Mouse (Mus musculus): ENCODE measurements around the gene Amer2. TPM values are rescaled to one million over a fixed set of nuclear protein-coding genes. Genes with fewer than 3 reads are reported as not detected.
A peak's percentile ranks its signal among the peaks of the same experiment; 100 is the strongest.

Amer2 gene
- polyA plus RNA-seq, 1 experiment from 2014 or later: 3.4 TPM

GRCm38 (mm10) chr14:60403228-60403627, 30.2 kb downstream of the Amer2 start:
- Histone ChIP-seq H3K9me3 (replicated peaks) (no peaks in the 10 kb centered on the region), H3K4me1 (peaks cover 16% of the 10 kb centered on the region)

GRCm38 (mm10) chr14:60405829-60406228, 32.8 kb downstream of the Amer2 start:
- no peak overlapping the region for H3K27ac ChIP-seq
- no peaks in the 10 kb centered on the region for H3K9me3 ChIP-seq (replicated peaks)
- 68% methylated on average over 2 of the region's 2 CpGs for WGBS
- H3K4me1 ChIP-seq: peaks cover 23% of the 10 kb centered on the region
- H3K27me3 ChIP-seq (ENCODE audit: low read depth, poor library complexity, severe bottlenecking): no peaks in the 10 kb centered on the region
- no peaks in the 10 kb centered on the region for H3K36me3 ChIP-seq
- H3K4me3 ChIP-seq: no peak overlapping the region
- DNase-seq (ENCODE audit: low spot score): no peak

More at GRCm38 (mm10) chr14:60403228-60403627, 30.2 kb downstream of the Amer2 start:
- Histone ChIP-seq H3K27ac (no peak overlapping the region), H3K4me3 (no peak overlapping the region), H3K36me3 (no peaks in the 10 kb centered on the region), H3K27me3 (ENCODE audit: low read depth, poor library complexity, severe bottlenecking) (no peaks in the 10 kb centered on the region)
- WGBS: 78% methylated on average over 2 of the region's 2 CpGs
- no peak for DNase-seq (ENCODE audit: low spot score)

- DNase-seq (ENCODE audit: low spot score): no peak
- WGBS: 90% methylated on average over 5 of the region's 5 CpGs
- no peak overlapping the region for H3K27ac ChIP-seq
- H3K9me3 ChIP-seq (replicated peaks): no peaks in the 10 kb centered on the region
- peaks cover 23% of the 10 kb centered on the region for H3K4me1 ChIP-seq
- no peaks in the 10 kb centered on the region for H3K27me3 ChIP-seq (ENCODE audit: low read depth, poor library complexity, severe bottlenecking)
- no peak overlapping the region for H3K4me3 ChIP-seq
- no peaks in the 10 kb centered on the region for H3K36me3 ChIP-seq
Observed at GRCm38 (mm10) chr14:60406543-60406942, 33.5 kb downstream of the Amer2 start.

- no peak overlapping the region for H3K4me3 ChIP-seq
- no peaks in the 10 kb centered on the region for H3K9me3 ChIP-seq (replicated peaks)
- 85% methylated on average over 9 of the region's 9 CpGs for WGBS
- peaks cover 23% of the 10 kb centered on the region for H3K4me1 ChIP-seq
- H3K27ac ChIP-seq: no peak overlapping the region
- no peak for DNase-seq (ENCODE audit: low spot score)
- no peaks in the 10 kb centered on the region for H3K27me3 ChIP-seq (ENCODE audit: low read depth, poor library complexity, severe bottlenecking)
- no peaks in the 10 kb centered on the region for H3K36me3 ChIP-seq
Observed at GRCm38 (mm10) chr14:60407319-60407718, 34.3 kb downstream of the Amer2 start.

GRCm38 (mm10) chr14:60409702-60410491, 36.8 kb downstream of the Amer2 start:
- peak; percentile 35 for DNase-seq (ENCODE audit: low spot score)
- Histone ChIP-seq H3K27me3 (ENCODE audit: low read depth, poor library complexity, severe bottlenecking) (no peaks in the 10 kb centered on the region), H3K4me3 (0 out of 2 replicates have a peak overlapping the region, but pooled peaks have one; percentile 6), H3K36me3 (no peaks in the 10 kb centered on the region), H3K9me3 (replicated peaks) (no peaks in the 10 kb centered on the region), H3K27ac (peak overlapping the region; percentile 14; the same call in 1 of the 2 replicates), H3K4me1 (peaks cover 23% of the 10 kb centered on the region)
- WGBS: 39% methylated on average over 12 of the region's 12 CpGs

GRCm38 (mm10) chr14:60411229-60411628, 38.2 kb downstream of the Amer2 start:
- no peaks in the 10 kb centered on the region for H3K36me3 ChIP-seq
- H3K9me3 ChIP-seq (replicated peaks): no peaks in the 10 kb centered on the region
- no peaks in the 10 kb centered on the region for H3K27me3 ChIP-seq (ENCODE audit: low read depth, poor library complexity, severe bottlenecking)
- no peak for DNase-seq (ENCODE audit: low spot score)
- 88% methylated on average over 6 of the region's 6 CpGs for WGBS
- H3K4me1 ChIP-seq: peaks cover 23% of the 10 kb centered on the region
- H3K27ac ChIP-seq: no peak overlapping the region
- H3K4me3 ChIP-seq: no peak overlapping the region

GRCm38 (mm10) chr14:60414691-60415090, 41.6 kb downstream of the Amer2 start:
- Histone ChIP-seq H3K9me3 (replicated peaks) (no peaks in the 10 kb centered on the region), H3K27me3 (ENCODE audit: low read depth, poor library complexity, severe bottlenecking) (no peaks in the 10 kb centered on the region), H3K4me3 (no peak overlapping the region), H3K36me3 (no peaks in the 10 kb centered on the region), H3K27ac (no peak overlapping the region), H3K4me1 (peaks cover 10% of the 10 kb centered on the region)
- no peak for DNase-seq (ENCODE audit: low spot score)
- 92% methylated on average over 8 of the region's 8 CpGs for WGBS

- no peak for DNase-seq (ENCODE audit: low spot score)
- no peaks in the 10 kb centered on the region for H3K4me1 ChIP-seq
- H3K36me3 ChIP-seq: no peaks in the 10 kb centered on the region
- H3K9me3 ChIP-seq (replicated peaks): no peaks in the 10 kb centered on the region
- H3K27ac ChIP-seq: no peak overlapping the region
- H3K27me3 ChIP-seq (ENCODE audit: low read depth, poor library complexity, severe bottlenecking): no peaks in the 10 kb centered on the region
- 82% methylated on average over 5 of the region's 5 CpGs for WGBS
- H3K4me3 ChIP-seq: no peak overlapping the region
Observed at GRCm38 (mm10) chr14:60417924-60418323, 44.9 kb downstream of the Amer2 start.

GRCm38 (mm10) chr14:60422920-60423319, 49.9 kb downstream of the Amer2 start:
- peaks cover 4% of the 10 kb centered on the region for H3K4me1 ChIP-seq
- no peak overlapping the region for H3K27ac ChIP-seq
- no peaks in the 10 kb centered on the region for H3K27me3 ChIP-seq (ENCODE audit: low read depth, poor library complexity, severe bottlenecking)
- H3K36me3 ChIP-seq: no peaks in the 10 kb centered on the region
- no peaks in the 10 kb centered on the region for H3K9me3 ChIP-seq (replicated peaks)
- WGBS: 94% methylated on average over 2 of the region's 2 CpGs
- DNase-seq (ENCODE audit: low spot score): no peak
- no peak overlapping the region for H3K4me3 ChIP-seq

GRCm38 (mm10) chr14:60424174-60424573, 51.1 kb downstream of the Amer2 start:
- Histone ChIP-seq H3K27me3 (ENCODE audit: low read depth, poor library complexity, severe bottlenecking) (no peaks in the 10 kb centered on the region), H3K9me3 (replicated peaks) (no peaks in the 10 kb centered on the region), H3K27ac (no peak overlapping the region), H3K36me3 (no peaks in the 10 kb centered on the region), H3K4me3 (no peak overlapping the region), H3K4me1 (peaks cover 9% of the 10 kb centered on the region)
- DNase-seq (ENCODE audit: low spot score): no peak
- 53% methylated on average over 3 of the region's 3 CpGs for WGBS

GRCm38 (mm10) chr14:60425553-60425952, 52.5 kb downstream of the Amer2 start:
- Histone ChIP-seq H3K9me3 (replicated peaks) (no peaks in the 10 kb centered on the region), H3K4me1 (peaks cover 13% of the 10 kb centered on the region), H3K36me3 (no peaks in the 10 kb centered on the region), H3K4me3 (no peak overlapping the region), H3K27ac (no peak overlapping the region), H3K27me3 (ENCODE audit: low read depth, poor library complexity, severe bottlenecking) (no peaks in the 10 kb centered on the region)
- WGBS: 95% methylated on average over 7 of the region's 7 CpGs
- DNase-seq (ENCODE audit: low spot score): no peak

- Histone ChIP-seq H3K4me3 (no peak overlapping the region), H3K36me3 (no peaks in the 10 kb centered on the region), H3K27ac (no peak overlapping the region), H3K4me1 (peaks cover 13% of the 10 kb centered on the region), H3K9me3 (replicated peaks) (no peaks in the 10 kb centered on the region), H3K27me3 (ENCODE audit: low read depth, poor library complexity, severe bottlenecking) (no peaks in the 10 kb centered on the region)
- WGBS: 83% methylated on average over 3 of the region's 3 CpGs
- no peak for DNase-seq (ENCODE audit: low spot score)
Observed at GRCm38 (mm10) chr14:60427896-60428295, 54.8 kb downstream of the Amer2 start.

GRCm38 (mm10) chr14:60429513-60429912, 56.5 kb downstream of the Amer2 start:
- Histone ChIP-seq H3K27ac (no peak overlapping the region), H3K36me3 (no peaks in the 10 kb centered on the region), H3K9me3 (replicated peaks) (no peaks in the 10 kb centered on the region), H3K27me3 (ENCODE audit: low read depth, poor library complexity, severe bottlenecking) (no peaks in the 10 kb centered on the region), H3K4me1 (peaks cover 13% of the 10 kb centered on the region), H3K4me3 (no peak overlapping the region)
- no peak for DNase-seq (ENCODE audit: low spot score)
- WGBS: 75% methylated on average over 6 of the region's 6 CpGs
